Mouse (Mus musculus) layer of hippocampus, adult 11-12 months (tissue): ENCODE measurements at regions not wholly inside any gene's neighbourhood (a gene's known extent, or its start where the extent isn't known, plus 50 kb on each side); places are given as distances from the start of the nearest gene placed in this dataset.

Source experiments
- DNase-seq: peaks from one replicate; pipeline ENCODE4 v3.0.0; 2022; ENCODE audit warnings: low spot score

DNA sequence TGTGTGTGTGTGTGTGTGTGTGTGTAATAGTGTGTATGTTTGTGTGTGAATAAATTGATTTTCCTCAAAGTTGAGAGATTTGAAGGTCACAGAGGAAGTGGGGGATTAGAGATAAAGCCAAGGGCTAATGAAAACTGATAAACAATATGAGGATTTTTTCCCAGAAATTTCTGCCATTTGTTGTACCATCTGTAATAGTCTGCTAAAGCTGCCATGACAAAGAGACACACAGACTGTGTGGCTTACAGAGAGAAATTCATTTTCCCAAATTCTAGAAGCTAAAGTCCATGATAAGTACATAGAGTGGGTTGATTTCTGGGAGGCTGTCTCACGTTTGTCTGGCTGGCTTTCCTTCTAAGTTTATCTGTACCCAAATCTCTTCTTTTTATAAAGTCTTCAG, 259.6 kb downstream of the Ndufa4 start:
- peak; percentile 3 for DNase-seq

- DNase-seq: no peak
These were observed 294.0 kb downstream of the Ndufa4 start for GRCm38 (mm10) chr6:11613331-11613730.

DNA sequence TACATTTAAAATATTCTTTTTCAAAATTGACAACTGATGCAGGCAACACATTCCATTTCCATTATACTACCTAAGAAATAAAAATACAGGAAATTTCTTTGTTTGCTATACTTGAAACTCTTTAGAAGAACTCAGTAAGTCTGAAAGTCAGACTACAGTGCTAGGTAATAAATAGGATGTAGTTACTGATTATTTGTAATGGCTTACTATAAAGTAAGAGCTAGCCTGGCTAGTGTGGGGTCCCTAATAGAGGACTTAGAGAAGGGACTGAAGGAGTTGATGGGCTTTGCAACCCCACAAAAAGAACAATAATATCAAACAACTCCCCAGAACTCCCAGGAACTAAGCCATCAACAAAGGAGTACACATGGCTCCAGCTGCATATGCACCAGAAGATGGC, 299.1 kb downstream of the Ndufa4 start:
- no peak for DNase-seq

GRCm38 (mm10) chr6:11607696-11608095, 299.6 kb downstream of the Ndufa4 start:
- no peak for DNase-seq

DNA sequence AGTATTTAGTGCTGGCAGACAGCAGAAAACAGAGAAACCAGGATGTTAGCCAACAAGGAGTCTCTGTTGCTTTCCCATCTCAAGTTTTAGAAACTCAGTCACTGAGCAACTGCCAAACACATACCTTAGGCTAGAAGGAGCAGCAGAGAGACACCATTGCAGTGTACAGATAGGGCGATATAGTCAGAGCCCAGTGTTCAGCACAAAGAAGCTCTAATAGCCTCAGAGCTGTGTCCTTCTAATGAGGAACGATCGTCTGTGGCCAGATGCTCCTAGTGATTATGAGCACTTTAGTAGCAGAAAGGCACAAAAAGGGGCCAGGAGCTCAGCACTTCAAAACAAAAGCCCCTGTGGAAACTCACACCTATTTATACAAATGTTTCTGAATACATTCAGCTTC, 301.2 kb downstream of the Ndufa4 start:
- DNase-seq: no peak

- DNase-seq: no peak
These were observed 301.8 kb downstream of the Ndufa4 start for GRCm38 (mm10) chr6:11605526-11605925.

GRCm38 (mm10) chr6:11594936-11595335, 312.4 kb downstream of the Ndufa4 start:
- DNase-seq: peak; percentile 4

DNA sequence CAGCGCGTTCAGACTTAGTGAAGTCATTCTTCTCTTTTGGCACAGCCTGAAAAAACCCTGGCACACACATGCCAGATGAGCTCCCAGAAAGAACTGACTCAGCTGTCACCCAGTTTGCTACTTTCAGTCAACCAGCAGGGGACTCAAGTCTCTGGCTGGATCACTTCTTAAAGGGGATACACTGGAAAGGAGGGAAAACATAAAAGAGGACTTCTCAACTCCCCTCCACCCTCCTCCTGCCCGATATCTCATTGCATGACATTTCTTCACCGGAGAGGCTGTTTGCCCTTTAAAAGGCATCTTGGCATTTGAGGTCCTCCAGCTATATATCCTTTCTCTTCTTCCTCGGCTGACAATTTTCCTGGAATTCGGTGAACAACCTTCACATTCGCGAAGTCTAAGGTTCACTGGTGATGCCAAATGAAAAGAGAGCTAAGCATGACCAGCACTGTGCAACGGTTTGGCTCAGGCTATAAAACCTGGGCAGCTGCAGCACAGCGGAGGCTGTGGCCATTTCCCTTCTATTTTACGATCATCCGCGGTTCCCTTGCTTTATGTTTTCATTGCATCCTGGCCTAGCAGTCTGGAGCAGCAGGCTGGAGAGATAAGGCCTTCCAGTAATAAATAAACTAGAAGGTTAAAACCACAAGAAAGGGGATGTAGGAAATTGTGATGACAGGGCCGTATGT, 313.6 kb downstream of the Ndufa4 start:
- DNase-seq: peak; percentile 17

DNA sequence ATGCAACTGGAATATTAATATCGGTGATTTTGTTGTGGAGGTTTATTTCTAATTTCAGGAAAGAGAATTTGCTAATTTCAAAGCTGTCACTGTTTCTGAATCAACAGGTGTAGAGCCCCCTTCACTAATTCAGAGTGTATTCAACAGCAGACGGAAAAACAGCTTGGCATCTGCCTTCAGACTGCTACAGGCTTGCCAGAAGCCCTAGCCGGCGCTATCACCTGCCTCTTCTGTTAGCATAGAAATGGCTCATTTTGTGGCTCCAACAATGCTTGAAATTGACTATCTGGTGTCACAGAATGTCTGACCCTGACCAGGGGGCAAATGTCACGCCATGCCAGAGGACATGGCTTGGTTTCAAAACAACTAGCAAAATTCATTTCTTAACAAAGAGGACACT, 331.2 kb downstream of the Ndufa4 start:
- peak; percentile 44 for DNase-seq

- DNase-seq: no peak
These were observed 342.1 kb downstream of the Ndufa4 start for GRCm38 (mm10) chr6:11565246-11565645.

DNA sequence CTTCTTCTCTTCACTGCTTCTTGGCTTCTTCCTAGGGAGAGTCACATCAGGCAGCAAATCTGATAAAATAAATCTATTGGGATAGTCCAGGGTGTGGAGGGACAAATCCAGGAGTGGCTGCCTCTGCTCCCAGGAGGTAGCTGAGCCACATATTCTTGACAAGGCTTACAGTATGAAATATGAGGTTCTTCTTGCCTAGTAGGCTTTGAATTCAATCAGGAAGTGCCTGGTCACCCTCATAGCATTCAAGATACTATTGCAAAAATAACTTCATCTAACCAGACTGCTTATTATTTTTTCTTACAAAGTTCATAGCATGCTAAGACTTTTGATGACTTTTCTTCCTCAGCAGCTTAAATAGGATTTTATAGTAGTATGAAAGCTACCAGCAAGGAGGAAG, 356.8 kb downstream of the Ndufa4 start:
- no peak for DNase-seq

DNA sequence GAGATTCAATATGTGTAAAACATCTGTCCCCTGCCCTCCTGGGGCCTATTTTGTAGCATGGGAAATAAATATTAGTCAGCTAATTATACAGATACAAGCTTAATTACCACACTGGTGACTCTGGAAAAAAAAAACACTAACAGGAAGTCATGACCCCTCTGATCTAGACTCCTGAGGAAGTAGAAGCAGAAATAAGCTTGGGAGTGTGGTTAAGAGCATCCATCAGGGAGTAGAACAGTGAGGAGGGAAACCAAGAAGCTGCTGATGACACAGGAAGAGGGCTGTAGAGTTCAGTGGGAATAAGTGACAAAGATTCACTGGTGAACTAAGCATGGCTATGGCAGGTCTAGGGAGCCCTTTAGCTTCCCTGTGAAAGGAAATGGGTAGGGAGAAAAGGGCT, 360.0 kb downstream of the Ndufa4 start:
- no peak for DNase-seq

DNA sequence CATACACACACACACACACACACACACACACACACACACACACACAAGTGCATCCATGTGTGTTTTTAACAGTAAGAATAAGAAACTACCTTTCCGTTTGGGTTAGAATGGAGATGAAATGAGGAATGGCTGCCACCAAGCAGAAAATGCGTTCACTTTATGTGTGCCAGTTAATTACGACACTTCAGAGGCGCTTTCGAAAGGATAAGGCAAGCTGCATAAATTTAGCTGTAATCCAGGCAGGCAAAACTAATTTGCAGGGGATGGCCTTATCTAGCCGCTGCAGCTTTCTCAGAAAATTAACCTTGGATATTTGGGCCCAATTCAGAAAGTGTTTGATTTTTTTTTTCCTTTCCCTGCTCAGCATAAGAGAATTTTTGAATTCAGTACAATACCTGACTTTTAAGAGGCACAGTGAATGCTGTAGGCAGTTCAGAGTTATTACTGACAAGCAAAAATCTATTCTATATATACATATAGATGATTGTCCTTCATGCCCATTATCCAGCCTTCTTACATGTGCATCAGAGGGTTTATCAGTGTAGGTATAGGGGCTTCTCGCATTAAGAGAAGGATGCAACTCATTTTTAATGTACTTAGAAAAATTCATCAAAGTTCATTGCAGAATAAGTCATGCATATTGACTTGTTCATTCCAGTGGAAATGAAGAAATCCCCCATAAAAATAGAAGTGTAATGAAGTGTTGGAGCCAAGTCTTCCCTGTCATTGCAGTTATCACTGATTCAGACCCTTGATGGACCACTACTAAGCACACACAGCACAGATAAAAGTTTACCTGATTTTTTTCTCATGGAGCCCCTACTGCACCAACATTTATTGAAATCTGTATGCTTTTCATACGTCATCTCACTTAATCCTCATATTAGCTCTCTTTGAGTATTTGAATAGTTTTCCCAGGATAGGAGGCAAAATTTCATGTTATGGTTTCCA, 372.1 kb downstream of the Ndufa4 start:
- DNase-seq: no peak

DNA sequence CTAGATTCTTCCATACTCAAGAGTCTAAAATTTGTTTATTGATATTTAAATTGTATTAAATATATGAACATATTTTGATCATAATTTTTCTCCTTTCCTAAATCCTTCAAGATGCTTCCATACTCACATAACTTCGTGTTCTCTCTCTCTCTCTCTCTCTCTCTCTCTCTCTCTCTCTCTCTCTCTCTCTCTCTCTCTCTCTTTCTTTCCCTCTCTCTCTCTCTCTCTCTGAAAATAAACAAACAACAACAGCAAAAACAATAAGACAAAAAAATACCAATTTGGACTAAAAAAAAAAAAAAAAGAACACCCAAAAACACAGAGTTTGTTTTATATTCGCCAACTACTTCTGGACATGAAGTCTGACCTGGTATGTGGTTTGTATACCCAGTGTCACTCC, 404.2 kb downstream of the Ndufa4 start:
- no peak for DNase-seq

DNA sequence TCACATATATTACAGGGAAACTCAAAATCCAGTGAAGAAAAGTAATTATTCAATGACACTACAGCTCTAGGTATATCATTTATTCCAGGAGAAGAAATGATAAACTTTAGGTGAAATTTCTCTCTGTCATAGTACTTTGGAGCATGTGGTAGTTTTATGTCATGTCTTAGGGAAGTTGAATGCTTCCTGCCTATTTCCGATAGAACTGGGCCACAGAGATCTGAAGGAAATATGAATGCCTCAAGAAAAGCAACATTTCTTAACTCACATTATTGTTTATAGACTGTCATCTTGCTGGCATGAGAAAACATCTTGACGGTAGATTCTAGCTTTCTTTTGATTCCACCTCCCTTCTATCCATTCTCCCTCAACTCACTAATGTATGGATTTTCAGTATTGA, 412.9 kb downstream of the Ndufa4 start:
- no peak for DNase-seq

GRCm38 (mm10) chr6:11476950-11477349, 430.3 kb downstream of the Ndufa4 start:
- DNase-seq: no peak
